Mouse (Mus musculus) bone marrow macrophage, adult 2 months (primary cell): ENCODE results near the gene Mog.

Experiments used
- CTCF ChIP-seq: IDR thresholded peaks from 2 replicates; pipeline ENCODE4 v1.5.1; 2012; ENCODE audit warnings: low read depth, mild to moderate bottlenecking, low read length, moderate library complexity
- POLR2A ChIP-seq: IDR thresholded peaks from 2 replicates; pipeline ENCODE4 v1.6.1; 2012; ENCODE audit warnings: mild to moderate bottlenecking, low read depth, low read length, borderline replicate concordance

GRCm38 (mm10) chr17:36995448-36995847, 27.8 kb downstream of the Mog start:
- TF ChIP-seq CTCF: no peak
- TF ChIP-seq POLR2A: no peak
